Mouse (Mus musculus): ENCODE measurements around the gene Nmnat1. TPM values are rescaled to one million over a fixed set of nuclear protein-coding genes. Genes with fewer than 3 reads are reported as not detected.
"Not testable (repeated sequence)": the region's sequence is repeated elsewhere in the genome, so short reads cannot be mapped to it uniquely, and the experiment has no call there.

The Nmnat1 gene
- polyA plus RNA-seq, 1 experiment from 2014 or later: 15.5 TPM

- no peak within 1 kb of the TSS for H3K4me2 ChIP-seq (replicated peaks; ENCODE audit: low read depth, low read length)
- no peaks in the 10 kb centered on the region for H3K4me1 ChIP-seq (ENCODE audit: control insufficient read depth, insufficient read depth, low read length)
- no peak within 1 kb of the TSS for H3K27ac ChIP-seq (ENCODE audit: low read depth, low read length)
- ATAC-seq (ENCODE audit: low FRiP score, low TSS enrichment): 0 out of 2 replicates have a peak, but pooled peaks have one; percentile 39
- WGBS: 67% methylated on average over 11 of the region's 11 CpGs
- peaks cover 10% of the 10 kb centered on the region; the same call in 1 of the 2 replicates for H3K36me3 ChIP-seq (ENCODE audit: control insufficient read depth, insufficient read depth, low read length)
- H3K27me3 ChIP-seq (ENCODE audit: control insufficient read depth, insufficient read depth, low read length): no peaks in the 10 kb centered on the region
- H3K4me3 ChIP-seq (ENCODE audit: low read length): no peak within 1 kb of the TSS
- no peak within 1 kb of the TSS for H3K9ac ChIP-seq (ENCODE audit: low read depth, low read length)
- H3K9me3 ChIP-seq (ENCODE audit: control insufficient read depth, low read length): no peaks in the 10 kb centered on the region
These were observed 7.9 kb downstream of the Nmnat1 start, which contains the start of gene Tmem274 for GRCm38 (mm10) chr4:149477078-149477477. Gene Tmem274, plus strand, starts transcription at chr4:149477378.

- Histone ChIP-seq H3K27me3 (ENCODE audit: control insufficient read depth, insufficient read depth, low read length) (no peaks in the 10 kb centered on the region), H3K9ac (ENCODE audit: low read depth, low read length) (no peak overlapping the region), H3K36me3 (ENCODE audit: control insufficient read depth, insufficient read depth, low read length) (peaks cover 11% of the 10 kb centered on the region; the same call in 1 of the 2 replicates), H3K4me3 (ENCODE audit: low read length) (no peak overlapping the region), H3K27ac (ENCODE audit: low read depth, low read length) (no peak overlapping the region), H3K4me1 (ENCODE audit: control insufficient read depth, insufficient read depth, low read length) (no peaks in the 10 kb centered on the region), H3K9me3 (ENCODE audit: control insufficient read depth, low read length) (no peaks in the 10 kb centered on the region), H3K4me2 (replicated peaks; ENCODE audit: low read depth, low read length) (no peak overlapping the region)
- 70% methylated on average over 7 of the region's 7 CpGs for WGBS
- no peak for ATAC-seq (ENCODE audit: low FRiP score, low TSS enrichment)
These were observed 9.9 kb downstream of the Nmnat1 start for GRCm38 (mm10) chr4:149475096-149475495.

GRCm38 (mm10) chr4:149469557-149469956 is 15.4 kb downstream of the Nmnat1 start:
- Histone ChIP-seq H3K4me1 (ENCODE audit: control insufficient read depth, insufficient read depth, low read length) (no peaks in the 10 kb centered on the region), H3K9ac (ENCODE audit: low read depth, low read length) (no peak overlapping the region), H3K36me3 (ENCODE audit: control insufficient read depth, insufficient read depth, low read length) (peaks cover 16% of the 10 kb centered on the region), H3K4me3 (ENCODE audit: low read length) (no peak overlapping the region), H3K27me3 (ENCODE audit: control insufficient read depth, insufficient read depth, low read length) (no peaks in the 10 kb centered on the region), H3K9me3 (ENCODE audit: control insufficient read depth, low read length) (no peaks in the 10 kb centered on the region), H3K4me2 (replicated peaks; ENCODE audit: low read depth, low read length) (no peak overlapping the region), H3K27ac (ENCODE audit: low read depth, low read length) (no peak overlapping the region)
- WGBS: 90% methylated on average over 3 of the region's 3 CpGs
- no peak for ATAC-seq (ENCODE audit: low FRiP score, low TSS enrichment)

GRCm38 (mm10) chr4:149463435-149463950 is 21.5 kb downstream of the Nmnat1 start:
- H3K27ac ChIP-seq (ENCODE audit: low read depth, low read length): no peak overlapping the region
- WGBS: 71% methylated on average over 6 of the region's 6 CpGs
- no peaks in the 10 kb centered on the region for H3K4me1 ChIP-seq (ENCODE audit: control insufficient read depth, insufficient read depth, low read length)
- no peak overlapping the region for H3K4me2 ChIP-seq (replicated peaks; ENCODE audit: low read depth, low read length)
- H3K27me3 ChIP-seq (ENCODE audit: control insufficient read depth, insufficient read depth, low read length): no peaks in the 10 kb centered on the region
- no peaks in the 10 kb centered on the region for H3K9me3 ChIP-seq (ENCODE audit: control insufficient read depth, low read length)
- ATAC-seq (ENCODE audit: low FRiP score, low TSS enrichment): no peak
- H3K9ac ChIP-seq (ENCODE audit: low read depth, low read length): no peak overlapping the region
- H3K4me3 ChIP-seq (ENCODE audit: low read length): no peak overlapping the region
- H3K36me3 ChIP-seq (ENCODE audit: control insufficient read depth, insufficient read depth, low read length): peaks cover 1% of the 10 kb centered on the region

GRCm38 (mm10) chr4:149462305-149462971 is 22.6 kb downstream of the Nmnat1 start:
- no peaks in the 10 kb centered on the region for H3K36me3 ChIP-seq (ENCODE audit: control insufficient read depth, insufficient read depth, low read length)
- ATAC-seq (ENCODE audit: low FRiP score, low TSS enrichment): no peak
- 78% methylated on average over 6 of the region's 6 CpGs for WGBS

GRCm38 (mm10) chr4:149461579-149462304 is 23.3 kb downstream of the Nmnat1 start:
- ATAC-seq (ENCODE audit: low FRiP score, low TSS enrichment): no peak
- 75% methylated on average over 7 of the region's 7 CpGs for WGBS
- Histone ChIP-seq H3K9ac (ENCODE audit: low read depth, low read length) (no peak overlapping the region), H3K27me3 (ENCODE audit: control insufficient read depth, insufficient read depth, low read length) (no peaks in the 10 kb centered on the region), H3K4me1 (ENCODE audit: control insufficient read depth, insufficient read depth, low read length) (no peaks in the 10 kb centered on the region), H3K4me2 (replicated peaks; ENCODE audit: low read depth, low read length) (no peak overlapping the region), H3K4me3 (ENCODE audit: low read length) (no peak overlapping the region), H3K36me3 (ENCODE audit: control insufficient read depth, insufficient read depth, low read length) (no peaks in the 10 kb centered on the region), H3K27ac (ENCODE audit: low read depth, low read length) (no peak overlapping the region), H3K9me3 (ENCODE audit: control insufficient read depth, low read length) (no peaks in the 10 kb centered on the region)

More at GRCm38 (mm10) chr4:149462305-149462971, 22.6 kb downstream of the Nmnat1 start:
- Histone ChIP-seq H3K27ac (ENCODE audit: low read depth, low read length) (no peak overlapping the region), H3K9ac (ENCODE audit: low read depth, low read length) (no peak overlapping the region), H3K4me2 (replicated peaks; ENCODE audit: low read depth, low read length) (no peak overlapping the region), H3K9me3 (ENCODE audit: control insufficient read depth, low read length) (no peaks in the 10 kb centered on the region), H3K4me1 (ENCODE audit: control insufficient read depth, insufficient read depth, low read length) (no peaks in the 10 kb centered on the region), H3K4me3 (ENCODE audit: low read length) (no peak overlapping the region), H3K27me3 (ENCODE audit: control insufficient read depth, insufficient read depth, low read length) (no peaks in the 10 kb centered on the region)

- not testable (repeated sequence) for H3K9ac ChIP-seq (ENCODE audit: low read depth, low read length); H3K4me3 ChIP-seq (ENCODE audit: low read length); H3K27ac ChIP-seq (ENCODE audit: low read depth, low read length); H3K9me3 ChIP-seq (ENCODE audit: control insufficient read depth, low read length); H3K4me1 ChIP-seq (ENCODE audit: control insufficient read depth, insufficient read depth, low read length); H3K36me3 ChIP-seq (ENCODE audit: control insufficient read depth, insufficient read depth, low read length); H3K27me3 ChIP-seq (ENCODE audit: control insufficient read depth, insufficient read depth, low read length); H3K4me2 ChIP-seq (replicated peaks; ENCODE audit: low read depth, low read length); ATAC-seq (ENCODE audit: low FRiP score, low TSS enrichment)
- 95% methylated on average over 2 of the region's 2 CpGs for WGBS
These were observed 24.5 kb downstream of the Nmnat1 start for GRCm38 (mm10) chr4:149460475-149460874.

- H3K4me3 ChIP-seq (ENCODE audit: low read length): no peak overlapping the region
- H3K4me1 ChIP-seq (ENCODE audit: control insufficient read depth, insufficient read depth, low read length): no peaks in the 10 kb centered on the region
- no peaks in the 10 kb centered on the region for H3K36me3 ChIP-seq (ENCODE audit: control insufficient read depth, insufficient read depth, low read length)
- H3K4me2 ChIP-seq (replicated peaks; ENCODE audit: low read depth, low read length): no peak overlapping the region
- ATAC-seq (ENCODE audit: low FRiP score, low TSS enrichment): no peak
- H3K9ac ChIP-seq (ENCODE audit: low read depth, low read length): no peak overlapping the region
- WGBS: 80% methylated on average over 1 of the region's 1 CpGs
- H3K9me3 ChIP-seq (ENCODE audit: control insufficient read depth, low read length): no peaks in the 10 kb centered on the region
- no peak overlapping the region for H3K27ac ChIP-seq (ENCODE audit: low read depth, low read length)
- no peaks in the 10 kb centered on the region for H3K27me3 ChIP-seq (ENCODE audit: control insufficient read depth, insufficient read depth, low read length)
These were observed 25.6 kb downstream of the Nmnat1 start for GRCm38 (mm10) chr4:149459425-149459824.

GRCm38 (mm10) chr4:149458526-149458925 is 26.5 kb downstream of the Nmnat1 start:
- Histone ChIP-seq H3K27ac (ENCODE audit: low read depth, low read length) (no peak overlapping the region), H3K27me3 (ENCODE audit: control insufficient read depth, insufficient read depth, low read length) (no peaks in the 10 kb centered on the region), H3K4me1 (ENCODE audit: control insufficient read depth, insufficient read depth, low read length) (no peaks in the 10 kb centered on the region), H3K36me3 (ENCODE audit: control insufficient read depth, insufficient read depth, low read length) (no peaks in the 10 kb centered on the region), H3K9me3 (ENCODE audit: control insufficient read depth, low read length) (no peaks in the 10 kb centered on the region), H3K4me2 (replicated peaks; ENCODE audit: low read depth, low read length) (no peak overlapping the region), H3K4me3 (ENCODE audit: low read length) (no peak overlapping the region), H3K9ac (ENCODE audit: low read depth, low read length) (no peak overlapping the region)
- ATAC-seq (ENCODE audit: low FRiP score, low TSS enrichment): no peak
- whole genome bisulfite sequencing: 80% methylated on average over 5 of the region's 5 CpGs
